ENCODE assay signal across 17 mouse cellular contexts in genomic region chr5:24781048-24781447, GRCm38 (mm10). TPM values are rescaled to one million over a fixed set of nuclear protein-coding genes. Genes with fewer than 3 reads are reported as not detected.
DNase-seq lines count a peak whose midpoint lies in the region; ATAC-seq and TF ChIP-seq lines count a peak whose summit lies in the region.
"Had no signal": no experiment of that assay in that cellular context is flagged by ENCODE, and none has a peak within 500 bp of the region (broad histone marks: within the 10 kb centered on the region; RNA-seq: fewer than 3 reads in every experiment).

No protein-coding gene starts in this region.

- no peak overlapping the region for H3K9ac ChIP-seq in midbrain, embryonic 13.5 days (replicated peaks)
- no peak overlapping the region for H3K9ac ChIP-seq in midbrain, embryonic 15.5 days
- H3K9ac ChIP-seq: intestine, embryonic 15.5 days; limb, embryonic 15.5 days had no signal

- TF ChIP-seq POLR2A in cerebellum, adult 2 months (IDR thresholded peaks at IDR 0.05; ENCODE audit: borderline replicate concordance, insufficient read depth, low read length): no peak

- peak; percentile 62 to 69 for DNase-seq in left cerebral cortex, adult 9 months (ENCODE audit: low spot score in 2 of 2)
- peak; percentile 45 to 79 for DNase-seq in right cerebral cortex, postnatal 36 days (ENCODE audit: low spot score in 2 of 2)
- no peak for DNase-seq in cerebellum, adult 2 months
- no peak for DNase-seq in kidney, postnatal 14 days
- DNase-seq in kidney, adult 11 months: no peak
- DNase-seq: adrenal gland, postnatal 36 days; cerebellum, postnatal 14 days; gastrocnemius, postnatal 14 days; lung, postnatal 14 days; retina, postnatal 1 day; thymus, postnatal 25 days had no signal

- H3K9me3 ChIP-seq in midbrain, embryonic 13.5 days: no peaks in the 10 kb centered on the region
- H3K9me3 ChIP-seq in midbrain, embryonic 15.5 days: no peaks in the 10 kb centered on the region
- H3K9me3 ChIP-seq: intestine, embryonic 15.5 days; limb, embryonic 15.5 days had no signal

- H3K36me3 ChIP-seq in midbrain, embryonic 13.5 days: no peaks in the 10 kb centered on the region
- no peaks in the 10 kb centered on the region for H3K36me3 ChIP-seq in midbrain, embryonic 15.5 days (replicated peaks)
- H3K36me3 ChIP-seq: intestine, embryonic 15.5 days; limb, embryonic 15.5 days had no signal

- WGBS in midbrain, embryonic 13.5 days: 14% methylated on average over 5 of the region's 5 CpGs
- WGBS in midbrain, embryonic 15.5 days: 7% methylated on average over 5 of the region's 5 CpGs
- WGBS in cerebellum, adult 2 months: 27% methylated on average over 5 of the region's 5 CpGs

- H3K4me1 ChIP-seq in midbrain, embryonic 13.5 days (replicated peaks): peaks cover 14% of the 10 kb centered on the region
- H3K4me1 ChIP-seq in midbrain, embryonic 15.5 days: peaks cover 7% of the 10 kb centered on the region; the same call in 1 of the 2 replicates
- H3K4me1 ChIP-seq in cerebellum, adult 2 months (ENCODE audit: control insufficient read depth, insufficient read depth, low read length): no peaks in the 10 kb centered on the region

- H3K27ac ChIP-seq in midbrain, embryonic 13.5 days: no peak overlapping the region
- H3K27ac ChIP-seq in midbrain, embryonic 15.5 days: no peak overlapping the region
- H3K27ac ChIP-seq in cerebellum, adult 2 months (ENCODE audit: insufficient read depth, low read length): no peak overlapping the region
- H3K27ac ChIP-seq: intestine, embryonic 15.5 days; limb, embryonic 15.5 days had no signal

- TF ChIP-seq CTCF in cerebellum, adult 2 months (IDR thresholded peaks at IDR 0.05; ENCODE audit: borderline replicate concordance, insufficient read depth, low read depth, low read length): no peak

- H3K4me3 ChIP-seq in midbrain, embryonic 13.5 days (replicated peaks): no peak overlapping the region
- no peak overlapping the region for H3K4me3 ChIP-seq in midbrain, embryonic 15.5 days
- no peak overlapping the region for H3K4me3 ChIP-seq in cerebellum, adult 2 months (replicated peaks; ENCODE audit: insufficient read depth, low read depth, low read length)
- H3K4me3 ChIP-seq: intestine, embryonic 15.5 days; limb, embryonic 15.5 days; myocyte had no signal

- no peak overlapping the region for H3K4me2 ChIP-seq in midbrain, embryonic 13.5 days (replicated peaks)
- no peak overlapping the region for H3K4me2 ChIP-seq in midbrain, embryonic 15.5 days
- H3K4me2 ChIP-seq: intestine, embryonic 15.5 days; limb, embryonic 15.5 days had no signal

- ATAC-seq in midbrain, embryonic 13.5 days: peak; percentile 43; the same call in 1 of the 2 replicates
- ATAC-seq in midbrain, embryonic 15.5 days (replicated peaks): no peak
- peak; percentile 24; the same call in 1 of the 2 replicates for ATAC-seq in common myeloid progenitor, adult 5-6 weeks (replicated peaks; ENCODE audit: low read depth, poor library complexity, severe bottlenecking)
- ATAC-seq: intestine, embryonic 15.5 days had no signal

- H3K27me3 ChIP-seq in midbrain, embryonic 13.5 days: peaks cover 7% of the 10 kb centered on the region; the same call in 1 of the 2 replicates
- peaks cover 6% of the 10 kb centered on the region; the same call in 1 of the 2 replicates for H3K27me3 ChIP-seq in midbrain, embryonic 15.5 days (replicated peaks)
- H3K27me3 ChIP-seq in cerebellum, adult 2 months (ENCODE audit: control insufficient read depth, insufficient read depth, low read length): no peaks in the 10 kb centered on the region
- H3K27me3 ChIP-seq: intestine, embryonic 15.5 days had no signal

RNA-seq across cellular contexts. Expression of gene Crygn, which starts 23.2 kb away (rescaled TPM):
- 0.53 TPM in 1 of 2 replicates, not detected in the other for polyA plus RNA-seq in midbrain, embryonic 13.5 days (2015; fragmentation: Nextera tagmentation; extraction: Ambion mirVana)
- 1.7 and 2.5 TPM in 2 replicates for polyA plus RNA-seq in midbrain, embryonic 15.5 days (2015; fragmentation: Nextera tagmentation; extraction: Ambion mirVana)
- total RNA-seq in common myeloid progenitor, adult 5-6 weeks (2017): 12.2 TPM in 1 of 2 replicates, not detected in the other
- polyA plus RNA-seq in cerebellum, adult 2 months (2012; rRNA removed): 0.34 and 0.76 TPM in 2 replicates
- polyA plus RNA-seq: myocyte had no signal

RNA-seq across cellular contexts. Expression of gene Wdr86, which starts 50.5 kb away (rescaled TPM):
- 3.8 and 4.9 TPM in 2 replicates for polyA plus RNA-seq in midbrain, embryonic 13.5 days (2015; fragmentation: Nextera tagmentation; extraction: Ambion mirVana)
- polyA plus RNA-seq in midbrain, embryonic 15.5 days (2015; fragmentation: Nextera tagmentation; extraction: Ambion mirVana): 6.7 and 8.6 TPM in 2 replicates
- 0.64 and 1.8 TPM in 2 replicates for total RNA-seq in common myeloid progenitor, adult 5-6 weeks (2017)
- 1.5 and 3.6 TPM in 2 replicates for polyA plus RNA-seq in cerebellum, adult 2 months (2012; rRNA removed)
- polyA plus RNA-seq: myocyte had no signal

Comparison
In these comparisons a context has a peak if more than half of its experiments do, and no peak if none do; other contexts are left out.
1. DNase-seq: peak in left cerebral cortex, adult 9 months (2 of 2) and right cerebral cortex, postnatal 36 days (2 of 2); none in cerebellum, adult 2 months (0 of 2), kidney, postnatal 14 days (single experiment) and kidney, adult 11 months (single experiment).